Mouse (Mus musculus): ENCODE results near the gene Sorl1. TPM values are rescaled to one million over a fixed set of nuclear protein-coding genes. Genes with fewer than 3 reads are reported as not detected.
A peak's percentile ranks its signal among the peaks of the same experiment; 100 is the strongest.
"Not testable (repeated sequence)": the region's sequence is repeated elsewhere in the genome, so short reads cannot be mapped to it uniquely, and the experiment has no call there.

Sorl1 gene
- total RNA-seq, 2 experiments from 2014 or later: 11.1 to 15.5 TPM

GRCm38 (mm10) chr9:42063391-42063790 lies 60.7 kb downstream of the Sorl1 start:
- intact Hi-C loops (cut with DNase I): no loop called here
- DNase-seq (ENCODE audit: low spot score): no peak

GRCm38 (mm10) chr9:42062269-42062668 lies 61.8 kb downstream of the Sorl1 start:
- intact Hi-C loops (cut with DNase I): no loop called here
- DNase-seq (ENCODE audit: low spot score): no peak

GRCm38 (mm10) chr9:42059006-42059405 lies 65.1 kb downstream of the Sorl1 start:
- intact Hi-C loops (cut with DNase I); DNase-seq (ENCODE audit: low spot score): not testable (repeated sequence)

- intact Hi-C loops (cut with DNase I): no loop called here
These were observed 67.5 kb downstream of the Sorl1 start for GRCm38 (mm10) chr9:42056591-42056990.

GRCm38 (mm10) chr9:42055378-42055777 lies 68.7 kb downstream of the Sorl1 start:
- no peak for DNase-seq (ENCODE audit: low spot score)
- intact Hi-C loops (cut with DNase I): no loop called here

More at GRCm38 (mm10) chr9:42056591-42056990, 67.5 kb downstream of the Sorl1 start:
- DNase-seq (ENCODE audit: low spot score): no peak

- no peak for DNase-seq (ENCODE audit: low spot score)
- intact Hi-C loops (cut with DNase I): no loop called here
These were observed 69.5 kb downstream of the Sorl1 start for GRCm38 (mm10) chr9:42054339-42055272.

- no peak for DNase-seq (ENCODE audit: low spot score)
- intact Hi-C loops (cut with DNase I): no loop called here
These were observed 70.4 kb downstream of the Sorl1 start for GRCm38 (mm10) chr9:42053591-42054190.

- DNase-seq (ENCODE audit: low spot score): peak; percentile 29
- intact Hi-C loops (cut with DNase I): no loop called here
These were observed 71.3 kb downstream of the Sorl1 start for GRCm38 (mm10) chr9:42052713-42053356.

GRCm38 (mm10) chr9:42048542-42048941 lies 75.6 kb downstream of the Sorl1 start:
- DNase-seq (ENCODE audit: low spot score): no peak
- intact Hi-C loops (cut with DNase I): no loop called here

- intact Hi-C loops (cut with DNase I): no loop called here
- no peak for DNase-seq (ENCODE audit: low spot score)
These were observed 76.3 kb downstream of the Sorl1 start for GRCm38 (mm10) chr9:42047786-42048185.

GRCm38 (mm10) chr9:42046248-42046647 lies 77.8 kb downstream of the Sorl1 start:
- intact Hi-C loops (cut with DNase I): no loop called here
- DNase-seq (ENCODE audit: low spot score): no peak

GRCm38 (mm10) chr9:42044651-42045050 lies 79.4 kb downstream of the Sorl1 start:
- intact Hi-C loops (cut with DNase I): no loop called here
- DNase-seq (ENCODE audit: low spot score): no peak

GRCm38 (mm10) chr9:42043934-42044333 lies 80.2 kb downstream of the Sorl1 start:
- intact Hi-C loops (cut with DNase I): no loop called here
- no peak for DNase-seq (ENCODE audit: low spot score)

GRCm38 (mm10) chr9:42039000-42039992 lies 84.8 kb downstream of the Sorl1 start:
- no peak for DNase-seq (ENCODE audit: low spot score)
- intact Hi-C loops (cut with DNase I): no loop called here

- intact Hi-C loops (cut with DNase I): no loop called here
- no peak for DNase-seq (ENCODE audit: low spot score)
These were observed 87.2 kb downstream of the Sorl1 start for GRCm38 (mm10) chr9:42036885-42037284.

- no peak for DNase-seq (ENCODE audit: low spot score)
- intact Hi-C loops (cut with DNase I): no loop called here
These were observed 88.1 kb downstream of the Sorl1 start for GRCm38 (mm10) chr9:42035995-42036394.

- intact Hi-C loops (cut with DNase I): no loop called here
- DNase-seq (ENCODE audit: low spot score): no peak
These were observed 88.8 kb downstream of the Sorl1 start for GRCm38 (mm10) chr9:42035213-42035765.

- no peak for DNase-seq (ENCODE audit: low spot score)
- intact Hi-C loops (cut with DNase I): no loop called here
These were observed 90.0 kb downstream of the Sorl1 start for GRCm38 (mm10) chr9:42034116-42034520.
